Mouse (Mus musculus): ENCODE data around the gene Mvk. TPM values are rescaled to one million over a fixed set of nuclear protein-coding genes. Genes with fewer than 3 reads are reported as not detected.
A peak's percentile ranks its signal among the peaks of the same experiment; 100 is the strongest.

Gene Mvk
- polyA plus RNA-seq, 1 experiment from 2014 or later = 78.1 TPM

DNA sequence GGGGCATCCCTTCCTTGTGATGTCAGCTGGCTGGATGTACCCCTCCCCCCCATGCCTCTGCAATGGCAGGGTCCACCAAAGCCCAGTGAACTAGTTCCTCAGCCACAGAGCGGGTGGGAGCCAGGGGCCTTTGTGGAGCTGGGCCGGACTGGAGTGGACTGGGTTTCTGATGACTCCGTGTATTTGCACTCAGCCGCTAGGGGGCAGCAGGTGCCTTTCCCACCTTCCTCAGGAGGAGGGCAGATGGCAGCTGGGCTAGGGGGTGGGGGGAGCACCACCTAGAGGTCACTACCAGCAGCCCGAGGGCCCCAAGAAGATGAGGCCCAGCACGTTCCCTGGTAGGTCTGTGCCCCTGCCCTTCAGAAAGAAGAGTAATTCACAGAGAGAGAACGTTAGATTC lies 17.2 kb downstream of the Mvk start:
- H3K27ac ChIP-seq (replicated peaks) = no peak overlapping the region
- ATAC-seq (ENCODE audit: low FRiP score) = no peak
- H3K27me3 ChIP-seq (replicated peaks) = no peaks in the 10 kb centered on the region
- no peaks in the 10 kb centered on the region for H3K36me3 ChIP-seq
- peaks cover 21% of the 10 kb centered on the region for H3K4me1 ChIP-seq
- H3K4me2 ChIP-seq = no peak overlapping the region
- WGBS = 3% methylated on average over 7 of the region's 7 CpGs
- H3K9ac ChIP-seq (replicated peaks) = 0 out of 2 replicates have a peak overlapping the region, but pooled peaks have one; percentile 23
- H3K4me3 ChIP-seq (replicated peaks) = no peak overlapping the region
- H3K9me3 ChIP-seq (replicated peaks) = no peaks in the 10 kb centered on the region

DNA sequence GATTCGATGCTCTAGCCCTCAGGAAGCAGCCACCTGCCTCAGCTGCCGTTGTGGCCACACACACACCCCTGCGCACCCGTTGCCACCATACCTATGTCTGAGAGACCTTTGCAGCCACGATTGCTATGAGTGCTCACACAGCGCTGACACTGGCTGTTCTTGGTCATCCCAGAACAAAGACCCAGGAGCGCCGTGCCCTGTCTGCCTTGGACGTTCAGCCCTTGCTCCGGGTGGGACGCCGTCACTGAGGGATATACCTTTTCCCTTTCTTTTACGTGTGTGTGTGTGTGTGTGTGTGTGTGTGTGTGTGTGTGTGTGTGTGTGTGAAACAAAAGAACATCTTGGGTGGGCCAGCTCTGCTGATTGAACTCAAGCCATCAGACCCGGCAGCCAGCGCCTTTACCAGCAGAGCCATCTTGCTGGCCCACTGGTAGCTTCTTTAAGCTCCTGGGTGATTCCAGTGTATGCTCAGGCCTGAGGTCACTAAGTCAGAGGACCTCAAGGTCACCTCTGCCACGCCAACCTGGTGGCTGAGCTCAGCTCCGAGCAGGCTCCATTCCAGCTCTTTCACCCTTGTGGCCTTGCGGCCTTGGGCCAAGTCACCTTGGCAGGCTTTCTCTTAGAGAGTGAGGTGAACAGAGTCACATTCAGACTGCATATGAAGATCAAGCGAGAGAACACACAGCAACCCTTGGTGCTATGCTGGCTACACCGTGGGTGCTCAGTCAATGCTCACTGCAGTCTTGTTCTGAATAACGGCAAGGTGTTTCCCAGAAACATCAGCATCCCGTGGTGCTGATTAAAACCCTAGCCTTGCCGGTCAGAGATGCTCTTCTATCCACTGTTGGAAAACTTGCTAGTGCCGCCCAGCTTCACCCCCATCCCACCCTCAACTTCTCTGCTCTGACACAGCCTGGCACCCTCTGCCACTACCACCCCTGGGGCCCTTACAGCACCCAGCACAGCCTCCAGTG lies 18.3 kb downstream of the Mvk start:
- H3K27ac ChIP-seq (replicated peaks) = no peak overlapping the region
- WGBS = 76% methylated on average over 24 of the region's 24 CpGs
- no peaks in the 10 kb centered on the region for H3K36me3 ChIP-seq
- H3K27me3 ChIP-seq (replicated peaks) = no peaks in the 10 kb centered on the region
- no peaks in the 10 kb centered on the region for H3K9me3 ChIP-seq (replicated peaks)
- no peak for ATAC-seq (ENCODE audit: low FRiP score)
- H3K4me1 ChIP-seq = peaks cover 32% of the 10 kb centered on the region
- no peak overlapping the region for H3K9ac ChIP-seq (replicated peaks)
- no peak overlapping the region for H3K4me2 ChIP-seq
- H3K4me3 ChIP-seq (replicated peaks) = no peak overlapping the region

DNA sequence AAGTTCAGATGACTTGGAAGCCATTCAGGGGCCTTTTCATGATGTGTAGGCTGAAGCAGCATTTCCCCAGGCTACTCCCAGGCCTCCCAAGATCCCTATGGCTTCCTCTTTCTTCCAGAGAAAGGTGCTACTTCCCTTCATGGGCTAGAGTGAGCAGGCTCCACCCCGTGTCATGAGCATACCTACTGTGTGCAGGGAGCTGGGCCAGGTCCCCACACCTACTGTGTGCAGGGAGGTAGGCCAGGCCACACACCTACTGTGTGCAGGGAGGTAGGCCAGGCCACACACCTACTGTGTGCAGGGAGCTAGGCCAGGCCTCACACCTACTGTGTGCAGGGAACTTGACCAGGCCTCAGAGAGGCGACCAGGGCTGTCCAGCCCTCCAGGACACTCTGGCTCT lies 20.5 kb downstream of the Mvk start:
- H3K9ac ChIP-seq (replicated peaks) = no peak overlapping the region
- H3K36me3 ChIP-seq = no peaks in the 10 kb centered on the region
- WGBS = 73% methylated on average over 2 of the region's 2 CpGs
- no peaks in the 10 kb centered on the region for H3K9me3 ChIP-seq (replicated peaks)
- ATAC-seq (ENCODE audit: low FRiP score) = no peak
- no peaks in the 10 kb centered on the region for H3K27me3 ChIP-seq (replicated peaks)
- H3K4me3 ChIP-seq (replicated peaks) = no peak overlapping the region
- no peak overlapping the region for H3K4me2 ChIP-seq
- no peak overlapping the region for H3K27ac ChIP-seq (replicated peaks)
- peaks cover 40% of the 10 kb centered on the region for H3K4me1 ChIP-seq

DNA sequence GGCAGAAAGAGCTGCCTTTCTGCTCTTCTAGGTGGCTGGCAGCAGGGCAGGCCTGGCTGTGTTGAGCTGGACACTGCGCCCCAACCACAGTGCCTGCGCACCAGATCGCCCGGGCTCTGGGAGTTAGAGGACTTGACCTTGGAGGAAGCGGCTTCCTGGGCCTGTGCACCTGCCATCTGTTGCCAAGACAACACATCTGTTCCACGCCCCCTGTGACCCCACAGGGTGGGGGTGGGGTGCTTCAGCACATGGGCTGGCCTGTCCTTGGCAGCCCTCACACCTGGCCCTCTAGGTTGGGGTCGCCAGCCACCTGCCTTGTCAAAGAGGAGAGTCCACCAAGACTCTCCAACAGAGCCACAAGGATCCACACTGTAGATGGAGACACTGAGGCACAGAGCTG lies 21.6 kb downstream of the Mvk start:
- H3K36me3 ChIP-seq = no peaks in the 10 kb centered on the region
- no peak overlapping the region for H3K9ac ChIP-seq (replicated peaks)
- no peak for ATAC-seq (ENCODE audit: low FRiP score)
- 49% methylated on average over 7 of the region's 7 CpGs for WGBS
- H3K27ac ChIP-seq (replicated peaks) = no peak overlapping the region
- no peaks in the 10 kb centered on the region for H3K27me3 ChIP-seq (replicated peaks)
- no peak overlapping the region for H3K4me2 ChIP-seq
- no peak overlapping the region for H3K4me3 ChIP-seq (replicated peaks)
- peaks cover 33% of the 10 kb centered on the region for H3K4me1 ChIP-seq
- H3K9me3 ChIP-seq (replicated peaks) = no peaks in the 10 kb centered on the region

DNA sequence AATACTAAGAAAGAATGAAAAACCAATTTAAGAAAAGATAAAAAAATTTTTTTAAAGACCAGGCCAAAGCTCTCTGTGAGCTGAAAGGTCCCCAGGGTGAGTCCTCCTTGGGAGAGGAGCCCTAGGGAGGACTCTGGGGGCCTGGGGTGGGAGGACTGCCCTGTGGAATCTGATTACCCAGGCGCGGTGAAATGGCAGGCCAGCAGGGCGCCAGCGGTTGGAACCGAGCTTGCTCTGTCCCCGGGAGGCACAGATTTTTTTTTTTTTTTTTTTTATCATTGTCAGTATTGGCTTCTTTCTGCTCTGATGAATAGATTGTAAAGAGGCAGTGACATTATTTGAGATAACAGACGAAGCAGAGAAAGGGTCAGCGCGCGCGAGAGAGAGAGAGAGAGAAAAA lies 22.9 kb downstream of the Mvk start:
- Histone ChIP-seq H3K36me3 (no peaks in the 10 kb centered on the region), H3K9ac (replicated peaks) (peak overlapping the region; percentile 43; the same call in 1 of the 2 replicates), H3K9me3 (replicated peaks) (no peaks in the 10 kb centered on the region), H3K4me2 (peak overlapping the region; percentile 57), H3K4me3 (replicated peaks) (peak overlapping the region; percentile 29), H3K27ac (replicated peaks) (peak overlapping the region; percentile 78), H3K27me3 (replicated peaks) (no peaks in the 10 kb centered on the region), H3K4me1 (peaks cover 27% of the 10 kb centered on the region)
- 3% methylated on average over 11 of the region's 11 CpGs for WGBS
- ATAC-seq (ENCODE audit: low FRiP score) = peak; percentile 18; the same call in 1 of the 2 replicates

DNA sequence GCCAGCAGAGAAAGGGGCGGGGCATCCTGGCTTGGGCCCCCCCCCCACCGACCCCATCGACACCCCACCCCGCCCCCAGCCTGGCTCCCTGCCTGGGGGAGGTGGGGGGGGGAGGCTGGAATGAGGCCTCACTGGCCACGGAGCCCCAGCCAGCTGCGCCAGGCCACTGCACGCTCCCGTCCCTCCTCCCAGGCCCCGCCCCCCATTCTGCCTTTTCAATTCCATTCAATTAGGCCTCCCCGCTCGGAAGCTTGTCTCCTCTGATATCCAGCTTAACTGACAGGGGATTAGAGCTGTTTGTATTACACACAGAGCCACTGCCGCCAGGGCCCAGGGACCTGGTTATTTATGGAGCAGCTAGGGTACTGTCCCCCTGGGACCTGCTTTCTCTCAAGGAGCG lies 23.4 kb downstream of the Mvk start:
- H3K4me3 ChIP-seq (replicated peaks) = peak overlapping the region; percentile 29
- H3K9me3 ChIP-seq (replicated peaks) = no peaks in the 10 kb centered on the region
- peak overlapping the region; percentile 43; the same call in 1 of the 2 replicates for H3K9ac ChIP-seq (replicated peaks)
- 0% methylated on average over 7 of the region's 13 CpGs for WGBS
- H3K4me2 ChIP-seq = peak overlapping the region; percentile 57
- H3K4me1 ChIP-seq = peaks cover 27% of the 10 kb centered on the region
- H3K36me3 ChIP-seq = no peaks in the 10 kb centered on the region
- H3K27ac ChIP-seq (replicated peaks) = peak overlapping the region; percentile 78
- ATAC-seq (ENCODE audit: low FRiP score) = peak; percentile 78
- H3K27me3 ChIP-seq (replicated peaks) = no peaks in the 10 kb centered on the region

DNA sequence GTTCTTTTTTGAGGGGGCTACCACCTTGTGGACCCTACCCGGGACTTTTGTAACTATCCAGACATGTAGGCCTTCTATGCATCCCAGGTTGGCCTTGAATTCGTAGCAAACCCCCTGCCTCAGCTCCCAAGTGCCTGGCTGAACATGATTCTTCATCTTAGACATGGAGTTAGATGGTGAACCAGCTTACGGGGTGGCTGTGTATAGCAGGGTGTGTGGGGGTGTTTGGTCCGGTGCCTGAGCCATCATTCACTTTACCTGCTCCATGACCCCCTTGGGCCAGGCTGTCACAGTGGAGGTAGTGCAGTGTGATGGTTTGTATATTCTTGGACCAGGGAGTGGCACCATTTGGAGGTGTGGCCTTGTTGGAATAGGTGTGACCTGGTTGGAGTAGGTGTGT lies 23.9 kb downstream of the Mvk start:
- H3K27me3 ChIP-seq (replicated peaks) = no peaks in the 10 kb centered on the region
- no peak for ATAC-seq (ENCODE audit: low FRiP score)
- H3K27ac ChIP-seq (replicated peaks) = peak overlapping the region; percentile 78
- peak overlapping the region; percentile 57 for H3K4me2 ChIP-seq
- peak overlapping the region; percentile 43; the same call in 1 of the 2 replicates for H3K9ac ChIP-seq (replicated peaks)
- H3K9me3 ChIP-seq (replicated peaks) = no peaks in the 10 kb centered on the region
- no peaks in the 10 kb centered on the region for H3K36me3 ChIP-seq
- 48% methylated on average over 4 of the region's 4 CpGs for WGBS
- H3K4me3 ChIP-seq (replicated peaks) = no peak overlapping the region
- peaks cover 27% of the 10 kb centered on the region for H3K4me1 ChIP-seq

DNA sequence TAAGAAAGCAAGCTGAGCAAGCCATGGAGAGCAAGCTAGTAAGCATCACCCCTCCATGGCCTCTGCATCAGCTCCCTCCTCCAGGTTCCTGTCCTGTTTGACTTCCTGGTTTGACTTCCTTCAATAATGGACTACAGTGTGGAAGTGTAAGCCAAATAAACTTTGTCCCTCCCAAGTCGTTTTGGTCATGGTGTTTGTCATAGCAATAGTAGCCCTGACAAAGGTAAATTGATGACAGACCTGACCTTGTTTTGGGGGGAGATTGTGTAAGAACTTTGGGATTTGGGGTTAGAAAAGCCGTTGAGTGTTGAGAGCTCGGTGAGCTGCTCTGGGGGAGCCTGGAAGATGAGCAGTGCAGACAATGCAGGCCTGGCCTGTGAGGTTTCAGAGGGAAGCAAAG lies 26.3 kb downstream of the Mvk start:
- H3K4me2 ChIP-seq = no peak overlapping the region
- no peak overlapping the region for H3K4me3 ChIP-seq (replicated peaks)
- WGBS = 81% methylated on average over 3 of the region's 3 CpGs
- H3K27ac ChIP-seq (replicated peaks) = no peak overlapping the region
- H3K4me1 ChIP-seq = peaks cover 39% of the 10 kb centered on the region
- no peaks in the 10 kb centered on the region for H3K9me3 ChIP-seq (replicated peaks)
- no peak for ATAC-seq (ENCODE audit: low FRiP score)
- H3K9ac ChIP-seq (replicated peaks) = no peak overlapping the region
- H3K36me3 ChIP-seq = no peaks in the 10 kb centered on the region
- 0 out of 2 replicates have a peak, but pooled peaks cover 3% of the 10 kb centered on the region for H3K27me3 ChIP-seq (replicated peaks)

DNA sequence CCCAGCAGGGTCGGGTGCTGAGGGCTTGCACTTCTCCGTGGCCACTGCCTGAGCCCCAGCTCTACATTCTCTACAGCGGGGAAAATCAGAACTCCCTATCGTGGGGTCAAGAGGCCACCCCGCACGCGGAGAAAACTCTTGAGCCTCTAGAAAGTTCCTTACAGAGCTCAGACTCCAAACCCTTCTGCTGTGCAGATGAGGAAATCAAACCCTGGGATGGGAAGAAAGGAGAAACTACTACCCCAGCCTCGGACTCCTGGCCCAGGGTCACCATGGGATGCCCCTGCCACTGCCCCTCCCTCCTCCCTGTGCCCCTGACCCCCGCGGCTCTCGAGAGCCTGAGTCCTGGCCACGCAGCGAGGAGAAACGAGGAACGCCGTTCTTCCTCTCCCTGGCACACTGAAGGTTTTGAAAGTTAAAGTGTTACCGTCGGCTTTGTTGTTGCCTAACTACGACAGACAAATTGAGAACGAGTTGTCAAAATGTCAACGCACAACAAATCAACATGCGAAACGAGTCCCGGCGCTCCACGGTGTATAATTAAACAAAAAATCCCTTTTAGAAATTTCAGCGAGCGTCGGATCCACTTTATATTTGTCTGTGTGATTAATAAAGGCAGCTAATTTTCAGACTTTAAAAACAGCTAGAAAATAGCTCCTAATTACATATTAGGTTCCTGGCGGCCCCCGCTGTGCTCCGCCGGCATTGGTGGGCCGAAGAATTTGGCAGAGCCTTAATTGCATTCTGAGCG lies 30.8 kb downstream of the Mvk start:
- Histone ChIP-seq H3K9ac (replicated peaks) (no peak overlapping the region; the same call in 1 of the 2 replicates), H3K27ac (replicated peaks) (no peak overlapping the region), H3K36me3 (no peaks in the 10 kb centered on the region), H3K27me3 (replicated peaks) (0 out of 2 replicates have a peak, but pooled peaks cover 3% of the 10 kb centered on the region), H3K9me3 (replicated peaks) (no peaks in the 10 kb centered on the region), H3K4me3 (replicated peaks) (no peak overlapping the region), H3K4me2 (peak overlapping the region; percentile 11; the same call in 1 of the 2 replicates), H3K4me1 (peaks cover 20% of the 10 kb centered on the region)
- 24% methylated on average over 35 of the region's 35 CpGs for WGBS
- ATAC-seq (ENCODE audit: low FRiP score) = no peak; the same call in 1 of the 2 replicates

DNA sequence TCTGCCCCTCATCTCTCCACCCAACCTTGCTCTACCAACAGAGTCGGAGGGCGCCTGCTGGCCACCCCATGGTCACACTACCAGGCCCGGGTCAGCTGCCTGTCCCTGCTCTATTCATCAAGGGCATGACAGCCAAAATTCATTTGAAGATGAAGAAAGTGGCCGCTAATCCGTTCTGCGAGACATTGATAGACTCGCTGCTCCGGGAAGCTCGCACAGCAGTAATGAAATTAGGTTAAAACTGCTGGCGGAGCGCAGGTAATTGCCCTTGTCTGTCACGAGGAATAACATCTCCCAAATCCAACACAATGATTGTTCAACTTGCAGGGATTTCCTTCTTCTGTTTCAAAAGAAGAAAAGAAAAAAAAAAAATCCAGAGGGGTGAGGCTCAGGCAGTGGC lies 34.2 kb downstream of the Mvk start:
- Histone ChIP-seq H3K9ac (replicated peaks) (no peak overlapping the region), H3K4me3 (replicated peaks) (no peak overlapping the region), H3K27ac (replicated peaks) (no peak overlapping the region), H3K36me3 (no peaks in the 10 kb centered on the region), H3K9me3 (replicated peaks) (no peaks in the 10 kb centered on the region), H3K4me2 (no peak overlapping the region), H3K4me1 (peaks cover 27% of the 10 kb centered on the region), H3K27me3 (replicated peaks) (0 out of 2 replicates have a peak, but pooled peaks cover 3% of the 10 kb centered on the region)
- ATAC-seq (ENCODE audit: low FRiP score) = no peak
- 63% methylated on average over 12 of the region's 12 CpGs for WGBS

DNA sequence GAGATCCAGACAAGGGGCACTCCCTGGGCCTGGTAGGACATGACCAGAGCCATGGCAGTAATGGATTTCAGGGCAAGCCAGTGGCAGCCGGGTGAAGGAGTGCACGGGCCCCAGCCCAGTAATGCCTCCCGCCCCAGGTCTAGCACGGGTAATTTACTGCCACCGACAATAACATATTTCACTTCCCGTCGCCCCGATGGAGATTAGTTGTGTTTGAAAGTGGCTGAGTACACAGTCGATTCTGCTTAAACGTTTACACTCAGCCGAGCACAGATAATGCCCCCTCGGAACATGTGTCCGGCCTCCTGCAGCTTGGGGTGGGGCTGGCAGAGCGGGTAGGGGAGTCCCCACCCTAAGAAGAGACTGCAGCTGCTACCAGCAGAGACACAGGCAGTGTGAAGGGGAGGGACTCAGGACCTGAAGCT lies 38.5 kb downstream of the Mvk start:
- no peak for ATAC-seq (ENCODE audit: low FRiP score)
- Histone ChIP-seq H3K4me2 (peak overlapping the region; percentile 29; the same call in 1 of the 2 replicates), H3K27ac (replicated peaks) (no peak overlapping the region), H3K27me3 (replicated peaks) (no peaks in the 10 kb centered on the region), H3K4me3 (replicated peaks) (no peak overlapping the region), H3K9ac (replicated peaks) (no peak overlapping the region), H3K4me1 (peaks cover 13% of the 10 kb centered on the region), H3K9me3 (replicated peaks) (no peaks in the 10 kb centered on the region), H3K36me3 (no peaks in the 10 kb centered on the region)
- WGBS = 5% methylated on average over 14 of the region's 14 CpGs

Measured in neural tube, embryonic 15.5 days (tissue).